Mouse (Mus musculus) thymus, postnatal 36 days (tissue): ENCODE measurements around the gene Slc22a12.

Experiments
- DNase-seq, 2 experiments: peaks; one replicate each; pipeline ENCODE4 v3.0.0; 2022; ENCODE audit warnings: mixed read lengths in 2 of 2

Slc22a12 gene

DNA sequence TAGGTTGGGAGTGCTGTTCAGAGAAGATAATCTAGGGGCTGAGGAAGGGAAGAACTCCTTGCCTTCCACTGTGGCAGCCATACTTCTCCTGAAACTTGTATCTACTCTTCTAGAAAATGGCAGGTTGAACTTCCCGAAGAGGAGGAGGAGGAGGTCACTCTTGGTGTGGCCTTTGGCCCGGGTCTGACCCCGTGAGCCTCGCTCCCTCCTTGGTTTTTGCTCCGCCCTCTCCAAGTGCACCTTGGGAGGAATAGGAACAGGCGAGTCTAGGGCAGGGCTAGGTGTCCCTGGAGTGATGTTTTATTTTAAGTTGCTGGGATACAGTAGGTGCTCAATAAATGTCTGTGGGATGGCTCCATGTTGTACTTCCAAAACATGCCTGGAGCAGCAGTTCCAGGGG, 27.9 kb downstream of the Slc22a12 start:
- no peak for DNase-seq

DNA sequence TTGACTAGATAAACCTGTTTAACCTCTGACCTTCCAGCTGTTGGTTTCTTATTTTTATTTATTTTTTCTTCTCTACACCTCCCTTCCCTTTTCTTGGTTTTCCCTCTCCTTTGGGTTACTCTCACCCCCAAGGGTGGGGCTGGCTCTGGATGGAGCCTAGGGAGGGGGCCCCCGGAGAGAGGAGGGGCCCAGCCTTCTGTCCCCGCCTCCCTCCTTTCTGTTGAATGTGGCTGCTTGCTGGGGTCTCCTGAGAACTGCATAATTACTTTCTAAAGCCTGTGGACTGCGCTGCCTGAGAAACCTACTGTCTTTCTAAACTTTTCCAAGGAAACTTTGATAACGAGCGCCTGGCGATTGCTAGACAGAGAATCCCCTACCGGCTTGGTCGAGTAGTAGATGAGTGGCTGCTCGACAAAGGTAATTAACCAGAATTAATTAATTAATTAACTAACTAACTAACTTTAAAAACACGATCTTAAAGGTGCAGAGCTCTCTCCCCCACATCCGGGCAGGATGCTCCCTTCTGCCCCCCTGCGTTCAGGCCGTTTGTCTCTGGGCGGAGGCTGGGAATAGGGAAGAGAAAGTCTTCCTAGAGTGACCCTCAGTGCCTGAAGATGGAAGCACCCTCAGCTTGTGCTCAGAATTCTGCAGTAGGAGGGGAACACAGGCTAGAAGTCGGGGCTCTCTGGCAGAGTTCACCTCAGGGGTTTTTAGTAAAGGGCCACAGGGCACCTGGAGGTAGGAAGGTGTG, 29.3 kb downstream of the Slc22a12 start:
- DNase-seq, result no peak

DNA sequence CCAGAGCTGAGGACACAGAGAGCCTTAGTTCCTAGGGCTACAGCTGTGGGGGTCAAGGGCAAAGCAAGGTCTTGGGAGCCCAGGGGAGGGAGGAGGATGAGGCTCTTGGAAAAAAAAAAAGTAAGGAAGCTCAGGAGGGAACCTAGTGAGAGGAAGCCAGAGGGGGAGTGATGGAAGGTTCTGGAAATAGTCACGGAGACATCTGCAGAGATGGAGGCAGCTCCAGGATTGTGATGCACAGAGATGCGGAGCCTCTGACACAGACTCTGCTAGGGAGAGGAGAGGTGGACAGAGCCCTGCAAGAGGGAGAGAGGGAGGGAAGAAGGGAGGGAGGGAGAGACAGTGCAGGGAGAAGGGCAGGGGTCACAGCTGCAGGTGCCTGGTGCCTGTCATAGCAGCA, 32.3 kb downstream of the Slc22a12 start:
- no peak for DNase-seq

DNA sequence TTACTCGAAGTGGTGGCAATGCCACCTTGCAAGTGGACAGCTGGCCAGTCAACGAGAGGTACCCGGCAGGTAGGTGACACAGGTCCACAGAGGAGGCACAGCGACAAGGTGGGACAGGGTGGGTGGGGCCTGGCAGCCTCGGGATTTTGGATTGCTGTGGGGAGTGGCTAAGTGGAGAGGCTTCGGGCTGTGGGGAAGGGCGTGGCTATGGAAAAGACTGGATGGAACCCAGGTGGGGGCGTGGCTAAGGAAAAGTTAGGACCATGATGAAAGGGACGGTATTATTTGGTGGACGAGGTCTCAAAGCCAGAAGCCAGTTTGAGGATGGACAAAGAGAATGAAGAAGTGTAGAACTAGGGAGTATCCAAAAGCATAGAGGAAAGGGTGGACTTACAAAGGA, 33.0 kb downstream of the Slc22a12 start:
- no peak for DNase-seq

DNA sequence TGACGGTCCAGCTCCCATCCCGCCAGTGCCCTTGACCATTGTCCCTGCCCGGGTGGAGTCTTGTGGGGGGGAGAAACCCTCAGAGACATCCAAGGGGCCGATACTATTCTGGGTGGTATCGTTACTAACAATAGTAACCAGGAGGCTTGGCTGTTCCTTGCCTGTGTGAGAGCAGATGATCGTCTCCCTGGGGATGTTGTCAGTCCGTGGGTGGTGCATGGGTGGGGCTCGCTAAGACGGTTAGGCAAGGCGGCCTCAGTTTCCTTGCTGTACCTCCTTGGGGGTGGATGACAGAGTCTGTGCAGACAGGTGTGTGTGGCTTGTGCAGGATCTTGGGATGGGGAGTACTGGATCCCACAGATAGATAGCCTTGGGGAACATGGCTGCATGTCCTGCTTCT, 35.4 kb downstream of the Slc22a12 start:
- no peak for DNase-seq

DNA sequence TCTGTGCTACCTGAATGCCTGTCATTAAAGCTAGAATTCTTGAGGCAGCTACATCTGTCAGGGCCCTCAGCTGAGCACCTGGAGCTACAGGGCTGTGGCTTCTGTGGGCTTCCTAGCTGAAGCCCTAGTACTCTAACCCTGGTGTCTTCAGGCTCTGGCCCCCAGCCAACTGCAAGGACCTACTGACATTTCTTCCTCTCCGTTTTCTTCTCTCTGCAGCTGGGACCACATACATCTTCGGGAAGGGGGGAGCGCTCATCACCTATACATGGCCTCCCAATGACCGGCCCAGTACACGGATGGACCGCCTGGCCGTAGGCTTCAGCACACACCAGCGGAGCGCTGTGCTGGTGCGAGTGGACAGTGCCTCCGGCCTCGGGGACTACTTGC, 38.2 kb downstream of the Slc22a12 start:
- DNase-seq, result no peak

DNA sequence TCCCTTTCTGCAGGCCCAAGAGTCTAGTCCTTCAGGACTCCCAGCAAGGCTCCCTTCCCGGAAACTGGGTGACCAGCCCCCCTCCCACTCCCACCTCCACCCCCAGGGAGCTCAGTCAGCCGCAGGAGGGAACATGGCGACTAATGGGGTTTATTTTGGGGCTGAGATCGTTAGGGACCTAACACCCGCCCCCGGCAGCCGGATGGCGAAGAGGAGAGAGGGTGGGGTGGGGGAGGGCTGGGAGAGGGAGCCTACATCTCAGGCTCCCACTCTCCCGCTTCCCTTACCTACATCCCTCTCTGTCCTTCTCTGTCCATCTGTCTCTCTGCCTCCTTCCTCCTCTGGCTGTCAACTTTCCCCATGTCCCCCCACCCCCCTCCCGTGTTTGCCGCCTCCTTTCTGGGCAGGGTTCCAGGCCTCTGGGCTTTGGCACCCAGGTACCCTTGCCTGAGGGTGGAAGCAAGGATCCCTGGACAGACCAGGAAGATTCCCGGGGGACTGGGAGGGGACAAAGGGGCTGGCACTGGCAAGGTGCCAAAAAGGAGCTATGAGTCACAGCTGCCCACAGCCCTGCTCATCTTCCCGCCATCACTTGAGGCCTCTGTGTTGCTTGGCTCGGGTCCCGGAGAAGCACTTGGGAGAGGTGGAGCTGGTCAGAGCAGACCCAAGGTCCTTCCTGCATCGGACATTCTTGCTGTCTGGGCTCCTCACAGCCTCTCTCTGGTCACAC, 38.7 kb downstream of the Slc22a12 start:
- no peak for DNase-seq

DNA sequence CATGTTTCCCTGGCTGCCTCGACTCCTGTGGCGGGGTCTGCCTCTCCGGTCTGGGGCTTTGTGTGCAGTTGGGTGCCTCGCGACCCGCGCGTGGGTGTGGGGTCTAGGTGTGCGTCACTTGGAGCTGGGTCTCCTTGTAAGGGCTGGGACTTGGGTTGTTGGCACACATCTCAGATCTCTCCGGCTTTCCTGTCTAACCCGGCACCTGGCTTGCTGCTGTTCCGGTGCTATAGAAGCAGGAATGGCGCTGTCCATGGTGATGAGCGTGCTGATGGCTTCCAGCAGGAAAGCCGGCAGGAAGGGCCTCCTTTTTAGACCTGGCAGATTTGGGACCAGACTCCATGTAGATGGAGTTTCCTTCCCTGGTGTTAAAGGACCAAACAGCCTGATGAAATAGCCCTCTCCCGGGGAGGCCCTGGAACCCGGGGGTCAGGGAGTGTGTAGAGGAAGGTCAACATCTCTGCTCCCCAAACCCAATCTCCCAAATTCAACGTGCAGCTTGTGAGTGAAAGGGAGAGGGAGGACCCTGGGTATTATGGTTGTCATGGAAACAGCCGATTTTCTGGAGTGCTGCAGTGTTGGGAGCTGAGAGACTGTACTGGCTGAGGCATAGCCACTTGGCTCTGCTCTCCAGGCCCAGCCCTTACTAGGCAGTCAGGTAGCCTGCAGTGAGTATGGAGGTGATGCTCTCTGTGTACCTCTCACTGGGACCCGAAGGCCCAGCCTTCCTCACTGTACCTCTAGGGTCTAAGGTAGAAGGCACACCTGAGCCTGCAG, 40.1 kb downstream of the Slc22a12 start:
- DNase-seq, result peak in 1 of 2 experiments; percentile 12

DNA sequence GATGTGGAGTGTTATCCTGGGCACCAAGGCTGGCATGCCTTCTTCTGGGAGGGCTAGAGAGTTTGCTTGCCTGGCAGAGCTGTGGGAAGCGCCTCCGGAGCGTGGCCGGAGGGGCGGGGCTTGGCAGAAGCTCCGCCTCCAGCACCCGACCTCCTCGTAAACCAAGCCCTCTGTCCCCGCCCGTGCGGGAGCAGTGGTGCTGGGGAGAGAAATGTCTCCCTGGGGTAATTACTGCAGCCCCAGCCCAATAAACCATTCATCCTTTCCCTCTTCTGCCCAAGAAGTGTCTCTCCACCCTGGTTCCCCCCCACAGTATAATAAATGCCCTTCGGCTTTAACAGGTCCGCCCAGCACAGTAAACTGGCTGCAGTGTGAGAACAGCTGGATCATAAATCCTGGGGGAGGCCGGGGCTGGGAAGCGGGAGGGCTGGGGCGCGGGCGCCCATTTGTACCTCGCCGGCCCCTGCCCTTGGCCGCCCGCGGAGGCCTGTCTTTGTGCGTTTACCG, 40.7 kb downstream of the Slc22a12 start:
- DNase-seq, result peak; percentile 17 to 47

DNA sequence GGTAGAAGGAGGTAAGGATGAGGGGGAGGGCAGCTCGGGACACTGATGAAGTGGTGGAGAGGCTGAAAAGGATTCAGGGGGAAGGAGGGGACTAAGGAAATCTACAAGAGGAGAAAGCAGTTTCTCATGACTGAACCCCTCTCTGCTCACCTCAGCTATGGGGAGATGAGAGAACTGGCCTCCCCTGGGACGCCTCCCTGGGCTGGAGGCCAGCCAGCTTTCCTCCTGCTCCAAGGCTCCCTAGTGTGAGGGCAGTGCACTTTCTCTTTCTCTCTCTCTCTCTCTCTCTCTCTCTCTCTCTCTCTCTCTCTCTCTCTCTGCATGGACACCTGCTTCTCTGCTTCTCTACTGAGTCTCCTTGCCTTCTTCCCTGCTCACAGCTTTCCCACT, 42.2 kb downstream of the Slc22a12 start:
- DNase-seq, result no peak

DNA sequence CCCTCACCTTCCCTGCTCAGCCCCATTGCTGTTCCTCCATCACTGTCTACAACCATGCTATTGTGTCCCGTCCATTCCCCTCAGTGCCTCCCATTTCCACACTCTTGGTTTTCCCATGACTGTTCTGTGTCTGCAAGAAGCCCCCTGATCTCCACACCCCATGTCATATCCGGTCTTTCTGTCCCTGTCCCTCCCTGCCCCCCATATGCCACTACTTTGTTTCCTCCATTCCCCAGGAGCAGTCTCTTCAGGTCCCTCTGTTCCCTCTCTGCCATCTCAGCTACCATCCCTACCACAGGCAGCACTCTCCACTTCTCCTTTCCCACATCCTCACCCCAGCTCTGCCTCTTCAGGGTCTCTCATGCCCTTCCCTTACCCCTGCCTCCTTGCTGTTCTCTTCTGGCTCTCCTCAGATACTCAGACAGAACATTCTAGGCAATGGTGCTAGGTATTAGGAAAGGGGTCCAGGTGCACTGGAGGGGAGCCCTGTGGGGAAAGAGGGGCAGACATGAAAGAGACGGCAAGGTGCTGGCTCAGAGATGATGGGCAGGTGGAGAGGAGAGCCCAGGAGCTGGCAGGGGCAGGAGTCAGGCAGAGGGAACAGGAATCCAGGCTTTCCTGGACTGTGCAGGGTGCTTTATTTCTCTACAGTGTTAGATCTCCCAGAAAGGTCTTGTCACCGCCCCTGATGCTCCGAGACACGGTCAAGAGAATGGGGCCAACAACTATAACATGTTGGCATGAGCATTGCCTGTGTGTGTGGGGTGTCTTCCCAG, 42.8 kb downstream of the Slc22a12 start:
- no peak for DNase-seq

DNA sequence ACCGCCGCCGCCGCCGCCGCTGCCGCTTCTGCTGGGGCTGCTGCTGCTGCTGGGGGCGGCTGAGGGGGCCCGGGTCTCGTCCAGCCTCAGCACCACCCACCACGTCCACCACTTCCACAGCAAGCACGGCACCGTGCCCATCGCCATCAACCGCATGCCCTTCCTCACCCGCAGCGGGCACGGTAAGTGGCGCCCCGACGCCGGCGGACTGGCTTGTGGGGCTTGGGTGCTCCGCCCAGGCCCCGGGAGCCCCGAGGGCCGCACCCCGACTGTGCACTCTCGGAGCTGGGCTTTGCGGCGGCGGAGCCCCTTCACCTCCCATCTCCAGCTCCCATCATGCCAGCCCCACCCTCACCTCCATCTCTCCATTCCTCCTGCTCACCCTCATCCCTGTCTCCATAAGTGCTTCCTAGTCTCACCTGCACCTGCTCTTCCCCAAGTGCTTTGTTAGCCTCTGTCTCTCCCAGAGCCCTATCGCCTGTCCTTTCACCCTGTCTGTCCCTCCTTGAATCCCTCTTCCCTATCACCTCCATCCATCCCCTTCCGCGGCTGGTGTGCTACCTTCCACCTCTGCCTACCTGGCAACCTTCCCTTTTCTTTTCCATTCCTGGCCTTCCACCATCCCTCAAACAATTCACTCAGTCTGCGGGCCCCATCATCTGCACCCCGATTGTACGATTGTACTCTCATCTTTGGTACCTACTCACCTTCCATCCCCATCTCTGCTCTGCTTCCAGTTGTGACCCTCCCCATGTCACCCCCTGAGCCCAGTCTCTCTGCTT, 44.3 kb downstream of the Slc22a12 start:
- DNase-seq, result no peak

DNA sequence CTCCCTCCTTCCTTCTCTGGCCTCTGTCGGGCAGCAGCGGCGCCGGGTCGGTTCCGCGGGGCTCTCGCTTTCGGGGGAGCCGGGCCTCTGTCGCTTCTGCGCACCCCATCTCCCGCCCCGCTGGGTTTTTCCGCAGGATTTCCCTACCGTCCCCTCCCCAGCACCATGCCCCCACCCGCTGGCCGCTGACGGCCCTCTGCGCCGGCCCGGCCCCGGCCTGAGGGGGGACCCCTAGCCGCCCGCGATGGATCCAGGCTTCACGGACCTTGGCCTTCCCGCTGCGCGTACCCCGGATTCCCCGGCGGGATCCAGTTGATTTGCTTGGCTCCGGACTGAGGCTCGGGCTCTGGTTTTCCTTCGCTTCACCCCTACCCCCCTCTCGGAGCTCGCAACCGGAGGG, 45.0 kb downstream of the Slc22a12 start:
- DNase-seq, result no peak

DNA sequence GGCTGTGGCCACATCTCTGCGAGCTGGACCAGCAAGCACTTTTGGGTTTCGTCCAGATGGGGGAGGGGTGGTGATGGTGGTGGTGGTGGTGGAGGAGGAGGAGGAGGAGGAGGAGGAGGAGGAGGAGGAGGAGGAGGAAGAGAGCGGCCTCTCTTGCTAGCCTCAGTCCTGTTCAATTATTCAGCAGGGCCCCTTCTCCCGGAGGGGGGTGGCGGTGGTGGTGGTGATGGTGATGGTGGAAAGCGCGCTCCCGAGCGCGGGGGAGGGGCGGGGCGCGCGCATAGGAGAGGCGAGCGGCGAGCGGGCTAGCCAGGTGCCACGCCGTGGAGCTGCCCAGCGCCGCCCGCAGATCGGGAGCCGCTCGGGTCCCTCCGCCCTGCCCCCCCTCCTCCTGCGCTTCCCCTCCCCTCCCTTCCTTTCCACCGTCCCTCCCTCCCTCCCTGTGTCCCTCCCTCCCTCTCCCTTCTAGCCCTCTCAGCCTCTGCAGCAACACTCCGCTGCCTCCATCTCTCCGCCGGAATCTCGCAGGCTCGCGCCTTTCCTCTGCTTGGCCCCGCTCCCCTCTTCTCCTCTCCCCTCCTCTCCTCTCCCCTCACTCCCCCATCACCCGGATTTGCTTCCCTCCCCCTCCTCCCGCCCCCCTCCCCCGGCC, 45.6 kb downstream of the Slc22a12 start:
- no peak for DNase-seq

DNA sequence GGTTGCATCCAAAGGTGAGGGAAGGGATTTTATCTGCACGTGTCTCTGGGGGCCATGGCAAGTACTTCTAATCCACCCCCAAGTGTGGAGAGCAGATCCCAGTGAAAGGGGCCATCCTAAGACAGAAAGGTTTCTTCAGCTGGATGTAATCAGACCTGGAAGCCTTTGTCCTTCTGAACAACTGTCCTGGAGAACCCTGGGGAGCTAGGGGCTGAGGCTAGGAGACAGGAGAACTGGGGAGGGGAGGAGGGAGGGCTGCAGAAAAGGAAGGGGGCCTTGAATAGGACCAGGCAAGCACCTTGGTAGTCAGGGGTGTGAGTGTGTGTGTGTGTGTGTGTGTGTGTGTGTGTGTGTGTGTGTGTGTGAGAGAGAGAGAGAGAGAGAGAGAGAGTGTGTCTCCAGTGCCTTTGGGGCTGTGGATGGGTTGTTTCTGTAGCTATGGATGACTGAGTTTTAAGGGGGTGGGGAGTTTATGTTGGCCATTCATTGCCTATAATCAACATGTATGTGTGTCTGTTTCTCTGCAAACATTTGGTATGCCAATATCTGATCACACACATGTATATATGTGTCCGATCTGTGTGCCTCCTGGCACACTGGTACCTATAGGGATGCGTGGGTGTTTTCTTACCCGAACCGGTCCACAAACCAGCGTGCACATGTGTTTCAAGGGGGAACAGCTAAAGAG, 46.2 kb downstream of the Slc22a12 start:
- DNase-seq, result no peak

DNA sequence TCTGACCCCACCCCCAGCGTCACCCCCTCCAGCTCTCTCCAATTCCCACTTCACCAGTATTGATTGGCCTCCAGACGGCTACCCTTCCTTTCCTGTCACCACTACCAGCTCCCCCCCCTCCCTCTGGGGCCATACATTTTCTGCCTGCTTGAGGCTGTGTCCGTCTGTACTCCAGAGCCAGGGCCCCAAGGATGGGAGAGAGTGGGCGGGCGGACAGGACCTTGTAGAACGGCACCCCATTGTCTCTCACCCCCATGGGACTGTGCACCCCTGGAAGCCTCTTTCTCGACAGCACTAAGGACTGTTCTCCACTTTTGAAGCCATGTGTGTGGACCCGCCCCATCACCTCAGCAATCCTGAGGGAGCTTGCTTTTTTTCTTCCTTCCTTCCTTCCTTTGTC, 47.1 kb downstream of the Slc22a12 start:
- DNase-seq, result no peak

DNA sequence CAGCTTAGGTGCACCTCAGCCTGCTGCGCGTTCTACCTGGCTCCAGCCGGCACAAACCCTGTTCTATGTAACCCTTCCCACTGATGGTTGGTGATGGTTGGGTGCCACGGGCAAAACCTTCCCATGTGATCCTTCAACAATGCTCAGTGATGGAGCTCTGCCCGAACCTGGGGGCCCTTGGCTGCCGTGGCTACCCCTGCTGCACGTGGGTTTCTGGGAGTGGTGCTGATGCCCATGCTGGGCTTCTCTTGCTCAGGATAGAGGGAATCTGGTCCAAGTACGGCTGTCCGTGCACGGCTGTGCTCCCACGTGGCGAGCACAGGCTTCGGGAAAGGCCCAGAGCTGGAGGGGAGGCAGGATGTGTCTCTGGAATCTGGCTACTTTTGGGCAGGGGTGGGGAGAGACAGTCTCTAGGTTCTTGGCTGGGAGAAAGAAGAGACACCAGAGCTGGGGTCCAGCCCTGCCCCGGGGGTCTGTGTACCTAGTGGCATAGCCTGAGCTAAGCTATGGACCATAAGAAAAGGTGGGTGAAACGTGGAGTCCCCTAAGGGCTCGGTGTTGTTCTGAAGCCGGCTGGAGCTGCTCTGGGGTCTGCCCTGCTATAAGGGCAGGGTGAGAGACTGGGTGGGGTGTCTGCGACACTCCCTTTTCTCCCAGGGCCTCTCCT, 48.2 kb downstream of the Slc22a12 start:
- DNase-seq, result no peak

DNA sequence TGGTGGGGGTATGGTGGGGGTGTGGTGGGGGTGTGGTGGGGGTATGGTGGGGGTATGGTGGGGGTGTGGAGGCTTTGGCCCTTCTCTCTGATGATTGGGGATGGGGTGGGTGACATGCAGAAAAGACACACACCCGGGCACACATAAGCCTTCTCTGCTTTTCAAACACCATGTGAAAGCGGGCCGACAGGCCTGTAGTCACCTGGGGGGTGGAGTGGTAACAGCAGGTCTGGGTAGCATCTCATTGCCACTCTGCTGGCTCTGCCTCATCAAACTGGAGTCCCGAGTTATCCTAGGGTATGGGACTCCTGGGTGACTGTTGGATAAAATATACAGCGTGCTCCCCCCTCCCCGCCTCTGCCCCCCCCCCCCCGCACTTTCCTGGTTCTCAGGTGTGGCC, 48.8 kb downstream of the Slc22a12 start:
- DNase-seq, result no peak

DNA sequence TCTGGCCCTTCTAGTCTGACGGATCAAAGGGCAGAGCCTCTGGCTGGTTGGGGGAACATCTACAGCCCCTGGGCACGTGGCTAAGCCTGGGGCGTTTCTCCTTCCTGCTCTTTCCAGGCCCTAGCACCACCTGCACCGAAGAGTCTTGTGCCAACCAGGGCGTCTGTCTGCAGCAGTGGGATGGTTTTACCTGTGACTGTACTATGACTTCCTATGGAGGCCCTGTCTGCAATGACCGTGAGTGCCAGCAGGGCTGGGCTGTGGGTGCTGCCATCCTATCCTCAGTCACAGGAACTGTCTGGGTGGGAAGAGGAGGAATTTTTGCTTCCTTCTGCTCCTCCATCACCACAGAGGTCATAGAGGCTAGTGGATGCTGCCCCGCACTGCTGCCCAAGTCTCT, 49.6 kb downstream of the Slc22a12 start:
- no peak for DNase-seq

DNA sequence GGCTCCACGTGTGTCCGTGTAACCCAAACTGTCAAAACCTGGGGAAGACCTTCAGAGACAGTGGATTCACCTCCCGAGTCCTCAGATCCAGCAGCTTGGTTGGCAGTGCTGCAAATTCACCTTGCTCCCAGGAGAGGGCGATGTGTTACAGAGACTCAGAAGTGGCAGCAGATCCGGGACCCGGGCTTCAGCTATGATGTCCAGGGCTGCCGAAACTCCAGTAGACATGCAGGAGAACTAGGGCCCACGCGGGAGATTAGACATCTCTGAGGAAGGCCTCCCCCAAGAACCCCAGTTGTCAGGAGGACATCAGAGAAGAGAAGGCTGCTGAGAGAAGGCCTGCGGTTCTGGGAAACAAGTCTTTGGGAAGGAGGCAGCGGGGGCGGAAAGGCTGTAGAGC, 50.7 kb downstream of the Slc22a12 start:
- DNase-seq, result peak; percentile 20 to 21
